In the genomic region with DNA sequence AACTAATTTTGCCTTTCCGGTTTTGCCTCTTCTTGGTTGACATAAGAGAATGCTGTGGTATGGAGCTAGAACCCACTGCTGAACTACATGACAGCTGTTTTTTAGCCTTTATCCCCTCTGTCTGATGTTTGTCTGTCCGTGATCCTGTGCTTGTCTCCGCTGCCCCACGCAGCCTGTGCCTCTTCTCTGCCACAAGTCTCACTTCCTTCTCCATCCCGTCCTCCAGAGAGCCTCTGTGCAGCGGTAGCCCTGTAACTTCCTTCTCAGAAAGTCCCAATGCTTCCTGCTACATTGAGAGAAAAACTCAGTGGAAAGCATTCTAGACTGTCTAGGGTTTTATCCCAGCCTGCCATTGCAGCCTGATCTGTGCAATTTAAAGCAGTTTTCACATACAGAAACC, we compare ENCODE assay signal across 8 mouse cellular contexts. TPM values are rescaled to one million over a fixed set of nuclear protein-coding genes. Genes with fewer than 3 reads are reported as not detected.
DNase-seq lines count a peak whose midpoint lies in the region; ATAC-seq and TF ChIP-seq lines count a peak whose summit lies in the region.

No protein-coding gene starts in this region.

- H3K9ac ChIP-seq in embryonic facial prominence, embryonic 13.5 days = peak overlapping the region; percentile 94; the same call in 1 of the 2 replicates

- peak overlapping the region; percentile 70 for H3ac ChIP-seq in myocyte (ENCODE audit: control insufficient read depth, insufficient read length)

- peaks cover 58% of the 10 kb centered on the region for H3K36me3 ChIP-seq in embryonic facial prominence, embryonic 13.5 days
- peaks cover 62% of the 10 kb centered on the region for H3K36me3 ChIP-seq in limb, embryonic 10.5 days
- peaks cover 23% of the 10 kb centered on the region for H3K36me3 ChIP-seq in myocyte (ENCODE audit: control insufficient read depth, insufficient read depth)

- H3K79me2 ChIP-seq in myocyte (ENCODE audit: control insufficient read depth, insufficient read depth) = peaks cover 36% of the 10 kb centered on the region

- no peaks in the 10 kb centered on the region for H3K27me3 ChIP-seq in embryonic facial prominence, embryonic 13.5 days
- H3K27me3 ChIP-seq in limb, embryonic 10.5 days (ENCODE audit: low read depth, poor library complexity, severe bottlenecking) = no peaks in the 10 kb centered on the region
- H3K27me3 ChIP-seq in myocyte (ENCODE audit: control insufficient read depth, insufficient read depth, insufficient read length) = no peaks in the 10 kb centered on the region

- H3K4me2 ChIP-seq in embryonic facial prominence, embryonic 13.5 days = peak overlapping the region; percentile 82
- H3K4me2 ChIP-seq in myocyte (ENCODE audit: low read depth) = peak overlapping the region; percentile 79

- peaks cover 19% of the 10 kb centered on the region for H3K4me1 ChIP-seq in embryonic facial prominence, embryonic 13.5 days
- H3K4me1 ChIP-seq in limb, embryonic 10.5 days = peaks cover 19% of the 10 kb centered on the region

- no peak for TF ChIP-seq CTCF in layer of hippocampus, adult 2 months (conservative IDR thresholded peaks at IDR 0.05)

- H3K27ac ChIP-seq in layer of hippocampus, adult 2 months = peak overlapping the region; percentile 100; the same call in 1 of the 2 replicates
- H3K27ac ChIP-seq in embryonic facial prominence, embryonic 13.5 days = no peak overlapping the region
- no peak overlapping the region for H3K27ac ChIP-seq in limb, embryonic 10.5 days

- no peak for TF ChIP-seq POLR2A in myocyte (IDR thresholded peaks at IDR 0.05; ENCODE audit: insufficient read length, low read depth)

- 85% methylated on average over 6 of the region's 6 CpGs for WGBS in embryonic facial prominence, embryonic 13.5 days
- 87% methylated on average over 6 of the region's 6 CpGs for WGBS in limb, embryonic 10.5 days

- no peaks in the 10 kb centered on the region for H3K9me3 ChIP-seq in embryonic facial prominence, embryonic 13.5 days
- H3K9me3 ChIP-seq in limb, embryonic 10.5 days (replicated peaks) = no peaks in the 10 kb centered on the region

- H3K4me3 ChIP-seq in layer of hippocampus, adult 2 months = peak overlapping the region; percentile 77
- H3K4me3 ChIP-seq in embryonic facial prominence, embryonic 13.5 days = peak overlapping the region; percentile 100
- peak overlapping the region; percentile 89 for H3K4me3 ChIP-seq in limb, embryonic 10.5 days
- H3K4me3 ChIP-seq in myocyte = peak overlapping the region; percentile 99

- no peak for ATAC-seq in embryonic facial prominence, embryonic 13.5 days (ENCODE audit: insufficient number of reproducible peaks, insufficient read depth, low FRiP score, low TSS enrichment, low read depth)

- no peak for DNase-seq in layer of hippocampus, adult 2 months (ENCODE audit: low spot score in 2 of 2)
- no peak for DNase-seq in layer of hippocampus, adult 9-11 months
- DNase-seq in limb, embryonic 10.5 days (ENCODE audit: low spot score) = no peak
- no peak for DNase-seq in adrenal gland, postnatal 10 days
- DNase-seq in right cerebral cortex, postnatal 4 days = no peak
- no peak for DNase-seq in gastrocnemius, postnatal 10 days

TF ChIP-seq in myocyte, 11 proteins besides CTCF, POLR2A, EP300 and RAD21:
- TF ChIP-seq MYOG (IDR thresholded peaks at IDR 0.05; ENCODE audit: control insufficient read depth in 1 of 3, insufficient read depth in 1 of 3, insufficient read length in 2 of 3, low read depth in 2 of 3) (no peak), SRF (IDR thresholded peaks at IDR 0.05; ENCODE audit: control insufficient read depth, insufficient read length, low read depth) (no peak), CEBPB (IDR thresholded peaks at IDR 0.05; ENCODE audit: insufficient read depth, poor library complexity, severe bottlenecking) (no peak), MAX (IDR thresholded peaks at IDR 0.05; ENCODE audit: low read depth) (no peak), TCF3 (IDR thresholded peaks at IDR 0.05; ENCODE audit: insufficient read length, low read depth) (no peak), E2F4 (IDR thresholded peaks at IDR 0.05; ENCODE audit: insufficient read depth) (no peak), MYOD1 (IDR thresholded peaks at IDR 0.05; ENCODE audit: control insufficient read depth in 1 of 3, insufficient read length in 2 of 3, low read depth in 2 of 3) (no peak), USF1 (IDR thresholded peaks at IDR 0.05; ENCODE audit: low read depth) (no peak), TCF12 (IDR thresholded peaks at IDR 0.05; ENCODE audit: insufficient read depth, poor library complexity, severe bottlenecking) (no peak), POLR2AphosphoS2 (IDR thresholded peaks at IDR 0.05; ENCODE audit: insufficient read length, low read depth) (no peak), REST (IDR thresholded peaks at IDR 0.05; ENCODE audit: insufficient read depth, insufficient read length) (no peak)

RNA-seq across cellular contexts. Expression of a gene that starts 1.3 kb away (rescaled TPM):
- total RNA-seq in layer of hippocampus, adult 2 months (2021) = 100 to 1,000 TPM; 308 to 330 TPM
- 357 and 384 TPM in 2 replicates for polyA plus RNA-seq in embryonic facial prominence, embryonic 13.5 days (2015; fragmentation: Nextera tagmentation; extraction: Ambion mirVana)
- polyA plus RNA-seq in limb, embryonic 10.5 days (2016; fragmentation: Nextera tagmentation; extraction: Ambion mirVana) = 383 and 393 TPM in 2 replicates
- polyA plus RNA-seq in myocyte (2012; fragmentation: generic; extraction: Trizol) = 207 TPM
- total RNA-seq in adrenal gland, postnatal 10 days (2021) = 100 to 1,000 TPM; 181 to 183 TPM
- total RNA-seq in gastrocnemius, postnatal 10 days (2021) = 10 to 100 TPM; 86.3 to 94.5 TPM

RNA-seq across cellular contexts. Expression of a gene that starts 1.6 kb away (rescaled TPM):
- 10 to 100 TPM; 50.5 to 53.5 TPM for total RNA-seq in layer of hippocampus, adult 2 months (2021)
- polyA plus RNA-seq in embryonic facial prominence, embryonic 13.5 days (2015; fragmentation: Nextera tagmentation; extraction: Ambion mirVana) = 47.5 and 51.9 TPM in 2 replicates
- 47.2 and 53.4 TPM in 2 replicates for polyA plus RNA-seq in limb, embryonic 10.5 days (2016; fragmentation: Nextera tagmentation; extraction: Ambion mirVana)
- 32.1 TPM for polyA plus RNA-seq in myocyte (2012; fragmentation: generic; extraction: Trizol)
- 10 to 100 TPM; 30.5 to 37.1 TPM for total RNA-seq in adrenal gland, postnatal 10 days (2021)
- 10 to 100 TPM; 18.8 to 21.7 TPM for total RNA-seq in gastrocnemius, postnatal 10 days (2021)

RNA-seq across cellular contexts. Expression of a gene that starts 9.8 kb away (rescaled TPM):
- 10 to 100 TPM; 15.5 to 23.2 TPM for total RNA-seq in layer of hippocampus, adult 2 months (2021)
- 4.3 and 5.3 TPM in 2 replicates for polyA plus RNA-seq in embryonic facial prominence, embryonic 13.5 days (2015; fragmentation: Nextera tagmentation; extraction: Ambion mirVana)
- 2.7 and 4.1 TPM in 2 replicates for polyA plus RNA-seq in limb, embryonic 10.5 days (2016; fragmentation: Nextera tagmentation; extraction: Ambion mirVana)
- 1.9 TPM for polyA plus RNA-seq in myocyte (2012; fragmentation: generic; extraction: Trizol)
- 1 to 10 TPM; 1.8 to 4.3 TPM for total RNA-seq in adrenal gland, postnatal 10 days (2021)
- total RNA-seq in gastrocnemius, postnatal 10 days (2021) = 1 to 10 TPM; 1.1 to 2.2 TPM

RNA-seq across cellular contexts. Expression of a gene that starts 35.5 kb away (rescaled TPM):
- 10 to 100 TPM; 45.4 to 52.0 TPM for total RNA-seq in layer of hippocampus, adult 2 months (2021)
- polyA plus RNA-seq in embryonic facial prominence, embryonic 13.5 days (2015; fragmentation: Nextera tagmentation; extraction: Ambion mirVana) = 95.2 and 97.8 TPM in 2 replicates
- polyA plus RNA-seq in limb, embryonic 10.5 days (2016; fragmentation: Nextera tagmentation; extraction: Ambion mirVana) = 41.3 and 53.9 TPM in 2 replicates
- 44.5 TPM for polyA plus RNA-seq in myocyte (2012; fragmentation: generic; extraction: Trizol)
- 10 to 100 TPM; 47.1 to 50.3 TPM for total RNA-seq in adrenal gland, postnatal 10 days (2021)
- 10 to 100 TPM; 35.9 to 44.2 TPM for total RNA-seq in gastrocnemius, postnatal 10 days (2021)

RNA-seq across cellular contexts. Expression of a gene that starts 39.9 kb away (rescaled TPM):
- total RNA-seq in layer of hippocampus, adult 2 months (2021) = 10 to 100 TPM; 40.2 to 44.4 TPM
- polyA plus RNA-seq in embryonic facial prominence, embryonic 13.5 days (2015; fragmentation: Nextera tagmentation; extraction: Ambion mirVana) = 25.3 and 32.1 TPM in 2 replicates
- polyA plus RNA-seq in limb, embryonic 10.5 days (2016; fragmentation: Nextera tagmentation; extraction: Ambion mirVana) = 37.9 and 40.8 TPM in 2 replicates
- polyA plus RNA-seq in myocyte (2012; fragmentation: generic; extraction: Trizol) = 11.7 TPM
- total RNA-seq in adrenal gland, postnatal 10 days (2021) = 10 to 100 TPM; 16.4 to 24.4 TPM
- total RNA-seq in gastrocnemius, postnatal 10 days (2021) = 10 to 100 TPM; 10.0 to 11.3 TPM
